Mouse (Mus musculus): Measurements from ENCODE around the gene Antxr2.

The Antxr2 gene

GRCm38 (mm10) chr5:97906537-97907266 lies 124.1 kb downstream of the Antxr2 start:
- no peak for DNase-seq

- DNase-seq: no peak
These were observed 125.0 kb downstream of the Antxr2 start for GRCm38 (mm10) chr5:97905856-97906255.

GRCm38 (mm10) chr5:97901096-97901495 lies 129.7 kb downstream of the Antxr2 start:
- DNase-seq: no peak

- no peak for DNase-seq
These were observed 131.5 kb downstream of the Antxr2 start for GRCm38 (mm10) chr5:97899321-97899720.

GRCm38 (mm10) chr5:97885427-97885826 lies 145.4 kb downstream of the Antxr2 start:
- DNase-seq: no peak

- no peak for DNase-seq
These were observed 146.7 kb downstream of the Antxr2 start for GRCm38 (mm10) chr5:97884110-97884509.

- no peak for DNase-seq
These were observed 149.4 kb downstream of the Antxr2 start for GRCm38 (mm10) chr5:97881421-97881820.

- no peak for DNase-seq
These were observed 150.7 kb downstream of the Antxr2 start for GRCm38 (mm10) chr5:97880115-97880514.

GRCm38 (mm10) chr5:97878871-97879270 lies 152.0 kb downstream of the Antxr2 start:
- no peak for DNase-seq

GRCm38 (mm10) chr5:97878215-97878794 lies 152.5 kb downstream of the Antxr2 start:
- no peak for DNase-seq

GRCm38 (mm10) chr5:97876895-97877294 lies 153.9 kb downstream of the Antxr2 start:
- DNase-seq: no peak

GRCm38 (mm10) chr5:97867921-97868320 lies 162.9 kb downstream of the Antxr2 start:
- no peak for DNase-seq

GRCm38 (mm10) chr5:97866975-97867374 lies 163.9 kb downstream of the Antxr2 start:
- DNase-seq: no peak

- no peak for DNase-seq
These were observed 173.7 kb downstream of the Antxr2 start for GRCm38 (mm10) chr5:97857101-97857500.

GRCm38 (mm10) chr5:97851981-97852748 lies 178.7 kb downstream of the Antxr2 start:
- no peak for DNase-seq

GRCm38 (mm10) chr5:97847204-97847895 lies 183.5 kb downstream of the Antxr2 start:
- DNase-seq: no peak

- DNase-seq: no peak
These were observed 184.3 kb downstream of the Antxr2 start for GRCm38 (mm10) chr5:97846503-97846902.

GRCm38 (mm10) chr5:97842016-97842415 lies 188.8 kb downstream of the Antxr2 start:
- no peak for DNase-seq

GRCm38 (mm10) chr5:97839924-97840279 lies 190.9 kb downstream of the Antxr2 start:
- no peak for DNase-seq

GRCm38 (mm10) chr5:97839271-97839923 lies 191.4 kb downstream of the Antxr2 start:
- no peak for DNase-seq

GRCm38 (mm10) chr5:97837333-97837732 lies 193.5 kb downstream of the Antxr2 start:
- no peak for DNase-seq

GRCm38 (mm10) chr5:97835418-97835817 lies 195.4 kb downstream of the Antxr2 start:
- no peak for DNase-seq

GRCm38 (mm10) chr5:97834770-97835169 lies 196.1 kb downstream of the Antxr2 start:
- DNase-seq: no peak
